Mouse (Mus musculus) testis, adult 2 months (tissue): Measurements from ENCODE around the gene Id1. TPM values are rescaled to one million over a fixed set of nuclear protein-coding genes. Genes with fewer than 3 reads are reported as not detected.

ENCODE experiments used
- H3K27ac ChIP-seq: fragments of 200-500 bp; 2 replicates; pipeline ENCODE4 v1.5.1; 2012; ENCODE audit warnings: low read depth, low read length; ENCODE audit not compliant: control insufficient read depth, insufficient read depth
- H3K27me3 ChIP-seq: fragments of 200-500 bp; 2 replicates; pipeline ENCODE4 v1.6.1; 2012; ENCODE audit warnings: mild to moderate bottlenecking, low read length, moderate library complexity; ENCODE audit not compliant: control insufficient read depth, insufficient read depth
- H3K36me3 ChIP-seq: fragments of 200-500 bp; 2 replicates; pipeline ENCODE4 v1.6.1; 2012; ENCODE audit warnings: mild to moderate bottlenecking, low read length; ENCODE audit not compliant: control insufficient read depth, insufficient read depth
- H3K4me1 ChIP-seq: fragments of 200-500 bp; 2 replicates; pipeline ENCODE4 v1.6.1; 2012; ENCODE audit warnings: low read length; ENCODE audit not compliant: control insufficient read depth, insufficient read depth
- H3K4me3 ChIP-seq: fragments of 200-500 bp; 2 replicates; pipeline ENCODE4 v1.5.1; 2012; ENCODE audit warnings: low read depth, mild to moderate bottlenecking, low read length, moderate library complexity, mixed read lengths; ENCODE audit not compliant: control insufficient read depth
- CTCF ChIP-seq: fragments of 200-500 bp; IDR thresholded peaks from 2 replicates; pipeline ENCODE4 v1.5.1; 2012; ENCODE audit warnings: low read depth, mild to moderate bottlenecking, inconsistent platforms, low read length, moderate library complexity; ENCODE audit not compliant: control insufficient read depth, insufficient read depth, insufficient replicate concordance
- POLR2A ChIP-seq: fragments of 200-500 bp; IDR thresholded peaks from 2 replicates; pipeline ENCODE4 v1.6.1; 2012; ENCODE audit warnings: low read depth, mild to moderate bottlenecking, inconsistent platforms, low read length, moderate library complexity; ENCODE audit not compliant: control insufficient read depth
- polyA plus RNA-seq: library from polyadenylated mRNA; depleted of rRNA; stranded (reverse); fragments of >200 nt; gene quantifications from 2 replicates; pipeline ENCODE4 v1.2.3, GENCODE M21; 2012; rRNA removed

Id1 gene
- polyA plus RNA-seq: 5.5 and 12.8 TPM in 2 replicates

DNA sequence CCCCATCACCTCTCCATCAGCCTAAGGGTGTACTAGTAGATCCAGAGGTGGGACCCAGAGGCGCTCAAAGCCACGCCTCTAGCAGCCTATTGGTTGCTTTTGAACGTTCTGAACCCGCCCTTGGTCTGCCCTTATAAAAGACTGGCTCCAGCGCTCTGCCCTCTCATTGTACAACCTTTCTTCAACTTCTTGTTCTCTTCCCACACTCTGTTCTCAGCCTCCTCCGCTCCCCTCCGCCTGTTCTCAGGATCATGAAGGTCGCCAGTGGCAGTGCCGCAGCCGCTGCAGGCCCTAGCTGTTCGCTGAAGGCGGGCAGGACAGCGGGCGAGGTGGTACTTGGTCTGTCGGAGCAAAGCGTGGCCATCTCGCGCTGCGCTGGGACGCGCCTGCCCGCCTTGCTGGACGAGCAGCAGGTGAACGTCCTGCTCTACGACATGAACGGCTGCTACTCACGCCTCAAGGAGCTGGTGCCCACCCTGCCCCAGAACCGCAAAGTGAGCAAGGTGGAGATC is at the start of gene Id1:
Gene Id1, plus strand, starts transcription at position 162 of the 512 bp plus-strand sequence.
- TF ChIP-seq CTCF (no peak), POLR2A (peak; percentile 70; the same call in 1 of the 2 replicates)
- H3K4me1 ChIP-seq: peaks cover 33% of the 10 kb centered on the region
- H3K36me3 ChIP-seq: no peaks in the 10 kb centered on the region
- peak within 1 kb of the TSS; percentile 41 for H3K27ac ChIP-seq
- no peaks in the 10 kb centered on the region for H3K27me3 ChIP-seq
- peak within 1 kb of the TSS; percentile 72 for H3K4me3 ChIP-seq

DNA sequence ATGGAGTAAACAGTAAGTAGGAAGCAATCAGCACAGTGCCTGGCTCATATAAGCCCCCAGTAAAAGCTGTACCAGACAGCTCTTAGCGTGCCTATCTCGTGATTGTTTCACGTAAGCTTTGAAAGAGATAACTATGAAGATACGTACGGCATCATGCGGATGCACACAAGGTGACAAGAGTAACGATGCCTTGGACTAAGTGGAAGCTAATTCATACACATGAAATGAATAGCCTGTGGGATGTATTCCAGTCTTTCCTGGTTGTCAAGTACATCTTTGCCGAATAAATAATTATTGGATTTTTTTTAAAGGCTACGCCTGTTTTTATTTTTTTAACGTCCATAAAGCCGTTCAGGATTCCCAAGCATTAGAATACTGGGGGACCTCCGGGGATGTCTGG is 49.7 kb upstream of the Id1 start:
- Histone ChIP-seq H3K4me1 (peaks cover 5% of the 10 kb centered on the region; the same call in 1 of the 2 replicates), H3K4me3 (peak overlapping the region; percentile 96), H3K27me3 (no peaks in the 10 kb centered on the region), H3K27ac (peak overlapping the region; percentile 93), H3K36me3 (peaks cover 5% of the 10 kb centered on the region)
- no peak for TF ChIP-seq CTCF
- TF ChIP-seq POLR2A: no peak

DNA sequence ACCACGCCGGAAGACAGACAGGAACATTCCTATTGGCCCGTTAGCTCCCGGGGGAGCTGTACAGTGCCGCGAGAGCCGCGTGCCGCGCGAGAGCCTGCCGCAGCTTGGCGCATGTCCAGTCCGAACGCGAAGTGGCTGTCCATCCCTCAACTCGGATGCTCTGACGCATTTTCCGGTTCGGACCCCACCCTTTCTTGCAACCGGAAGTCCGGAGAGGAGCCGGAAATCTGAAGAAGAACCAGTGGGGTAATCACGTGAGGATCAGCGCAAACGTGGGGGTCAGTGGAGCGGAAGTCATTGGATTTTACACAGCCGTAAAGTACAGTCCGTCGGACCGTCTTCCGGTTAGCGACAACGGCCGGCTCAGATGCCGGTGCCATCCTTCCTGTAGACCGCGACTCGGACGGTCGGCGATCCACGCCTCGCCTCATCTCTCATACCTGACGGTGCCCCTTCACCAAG is 49.2 kb upstream of the Id1 start, which contains the start of gene Mcts2:
Gene Mcts2, plus strand, starts transcription at position 230 of the 462 bp plus-strand sequence.
- Histone ChIP-seq H3K4me1 (peaks cover 5% of the 10 kb centered on the region; the same call in 1 of the 2 replicates), H3K27me3 (no peaks in the 10 kb centered on the region), H3K4me3 (peak within 1 kb of the TSS; percentile 96), H3K27ac (peak within 1 kb of the TSS; percentile 93), H3K36me3 (peaks cover 5% of the 10 kb centered on the region)
- TF ChIP-seq CTCF (no peak), POLR2A (peak; percentile 89)

DNA sequence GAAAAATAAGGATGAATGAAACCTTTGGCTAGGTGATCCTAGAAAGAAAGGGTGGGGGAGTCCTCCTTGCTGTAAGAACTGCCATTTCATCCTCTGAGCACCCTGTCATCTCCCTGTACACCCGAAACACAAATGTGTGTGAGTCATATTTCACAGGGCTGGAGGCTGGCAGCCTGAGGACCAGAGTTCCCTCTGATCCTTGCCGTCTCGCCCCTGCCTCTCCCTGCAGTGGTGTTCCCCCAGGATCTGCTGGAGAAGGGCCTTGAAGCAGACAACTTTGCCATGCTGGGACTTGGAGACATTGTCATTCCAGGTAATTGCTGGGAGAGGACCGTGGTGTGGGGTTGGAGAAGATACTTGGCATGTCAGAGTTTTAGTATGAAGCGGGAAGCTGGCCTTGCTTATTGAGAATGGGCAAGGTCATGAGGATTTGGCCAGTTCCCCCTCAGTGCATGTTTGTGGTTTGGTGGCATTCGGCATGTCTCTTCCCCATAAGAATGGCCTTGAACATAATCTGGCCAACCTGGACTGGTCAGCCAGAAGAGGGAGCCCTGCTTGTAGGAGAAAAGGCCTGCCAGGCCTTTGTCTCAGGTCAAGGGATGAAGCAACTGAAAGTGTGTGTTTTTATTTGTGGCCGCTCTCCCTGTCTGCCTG is 44.4 kb upstream of the Id1 start:
- peaks cover 3% of the 10 kb centered on the region for H3K36me3 ChIP-seq
- no peaks in the 10 kb centered on the region for H3K27me3 ChIP-seq
- peaks cover 16% of the 10 kb centered on the region for H3K4me1 ChIP-seq
- TF ChIP-seq CTCF: no peak; the same call in 1 of the 2 replicates
- no peak for TF ChIP-seq POLR2A
- H3K27ac ChIP-seq: no peak overlapping the region
- no peak overlapping the region for H3K4me3 ChIP-seq

DNA sequence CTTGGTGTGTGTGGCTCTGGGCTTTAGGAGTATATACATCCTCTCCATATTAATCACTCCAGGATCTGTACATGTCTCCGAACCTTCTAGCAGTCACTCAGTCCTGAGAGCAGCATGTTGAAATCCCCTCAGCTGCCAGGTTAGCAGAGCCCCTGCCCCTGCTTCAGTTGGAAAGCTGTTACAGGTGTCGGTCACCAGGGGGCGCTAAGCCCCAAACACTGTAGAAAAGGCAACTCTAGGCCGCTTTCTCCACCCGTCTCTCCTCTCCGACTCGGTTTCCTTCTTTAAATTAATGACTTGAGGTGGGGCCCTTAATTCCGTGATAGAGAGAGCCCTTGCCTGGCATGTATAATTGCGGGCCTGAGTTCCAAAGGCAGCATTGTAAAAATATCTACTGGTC is 42.8 kb upstream of the Id1 start:
- no peak for TF ChIP-seq POLR2A
- TF ChIP-seq CTCF: peak; percentile 82
- peaks cover 16% of the 10 kb centered on the region for H3K4me1 ChIP-seq
- H3K27me3 ChIP-seq: no peaks in the 10 kb centered on the region
- no peak overlapping the region for H3K4me3 ChIP-seq
- peaks cover 3% of the 10 kb centered on the region for H3K36me3 ChIP-seq
- H3K27ac ChIP-seq: peak overlapping the region; percentile 15; the same call in 1 of the 2 replicates

DNA sequence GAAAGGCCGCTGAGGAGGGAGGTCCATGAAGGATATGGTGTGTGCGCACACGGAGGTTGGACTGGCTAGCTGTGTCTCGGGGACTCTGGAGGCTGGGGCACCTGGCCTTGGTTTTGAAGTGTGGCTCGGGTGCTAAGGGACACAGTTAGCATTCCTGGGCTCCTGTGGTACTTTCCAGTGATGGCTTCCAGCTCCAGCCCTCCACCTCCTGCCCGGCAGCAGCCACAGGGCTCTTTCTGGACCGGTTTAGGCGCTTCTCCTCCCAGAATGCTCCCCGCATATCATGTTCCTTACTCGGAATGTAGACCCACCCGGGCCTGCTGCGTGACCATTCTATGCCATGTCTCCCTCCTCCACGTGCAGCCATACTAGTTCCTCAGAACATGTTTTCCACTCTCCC is 42.3 kb upstream of the Id1 start:
- H3K27ac ChIP-seq: peak overlapping the region; percentile 9; the same call in 1 of the 2 replicates
- H3K36me3 ChIP-seq: peaks cover 3% of the 10 kb centered on the region
- H3K4me1 ChIP-seq: peaks cover 16% of the 10 kb centered on the region
- no peaks in the 10 kb centered on the region for H3K27me3 ChIP-seq
- TF ChIP-seq CTCF: no peak
- TF ChIP-seq POLR2A: no peak
- no peak overlapping the region for H3K4me3 ChIP-seq

DNA sequence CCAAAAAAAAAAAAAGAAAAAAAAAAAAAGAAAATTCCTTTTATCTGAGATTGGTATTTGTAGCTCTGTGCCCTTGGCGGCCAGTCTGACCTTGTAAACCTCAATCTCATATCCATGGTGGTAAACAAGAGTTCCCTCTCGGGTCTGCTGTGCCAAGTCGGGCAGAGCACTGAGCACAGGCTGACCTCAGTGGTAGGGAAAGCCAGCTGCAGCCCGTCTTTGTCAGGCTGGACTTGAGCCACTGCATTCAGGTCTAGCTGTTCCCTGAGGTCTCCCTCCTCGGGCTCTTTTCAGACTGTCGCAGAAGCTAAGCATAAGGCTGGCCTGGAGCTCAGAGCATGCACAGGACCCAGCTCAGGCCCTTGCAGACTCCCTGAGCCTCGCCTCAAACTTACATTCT is 41.3 kb upstream of the Id1 start:
- TF ChIP-seq CTCF (no peak), POLR2A (no peak)
- Histone ChIP-seq H3K36me3 (peaks cover 1% of the 10 kb centered on the region), H3K4me3 (no peak overlapping the region), H3K4me1 (peaks cover 14% of the 10 kb centered on the region), H3K27me3 (no peaks in the 10 kb centered on the region), H3K27ac (peak overlapping the region; percentile 27; the same call in 1 of the 2 replicates)
